Mouse (Mus musculus) neural tube, embryonic 14.5 days (tissue): ENCODE measurements at regions not wholly inside any gene's neighbourhood (a gene's known extent, or its start where the extent isn't known, plus 50 kb on each side); places are given as distances from the start of the nearest gene placed in this dataset.

Source experiments
- ATAC-seq: fragments of 200-750 bp; cut with Nextera tagmentation; 2 replicates; pipeline ENCODE4 v1.8.0; 2017; ENCODE audit warnings: low read depth, mild to moderate bottlenecking, moderate TSS enrichment, moderate library complexity
- H3K27ac ChIP-seq: fragments of 300-500 bp; sonication (generic); 2 replicates; pipeline ENCODE4 v1.5.1; 2014; ENCODE audit warnings: low read depth, mild to moderate bottlenecking, control low read depth, low read length, moderate library complexity, mixed read lengths
- H3K27me3 ChIP-seq: fragments of 300-500 bp; sonication (generic); 2 replicates; pipeline ENCODE4 v1.6.1; 2014; ENCODE audit warnings: low read length; ENCODE audit not compliant: control insufficient read depth, insufficient read depth
- H3K36me3 ChIP-seq: fragments of 300-500 bp; sonication (generic); 2 replicates; pipeline ENCODE4 v1.6.1; 2014; ENCODE audit warnings: low read length, mixed read lengths; ENCODE audit not compliant: control insufficient read depth, insufficient read depth
- H3K4me1 ChIP-seq: fragments of 300-500 bp; sonication (generic); 2 replicates; pipeline ENCODE4 v1.6.1; 2014; ENCODE audit warnings: low read length; ENCODE audit not compliant: control insufficient read depth, insufficient read depth
- H3K4me2 ChIP-seq: fragments of 300-500 bp; sonication (generic); 2 replicates; pipeline ENCODE4 v1.6.1; 2014; ENCODE audit warnings: mild to moderate bottlenecking, low read depth, low read length, control low read depth
- H3K4me3 ChIP-seq: fragments of 300-500 bp; sonication (generic); 2 replicates; pipeline ENCODE4 v1.5.1; 2014; ENCODE audit warnings: low read depth, low read length, control low read depth, mixed read lengths
- H3K9ac ChIP-seq: fragments of 300-500 bp; sonication (generic); replicated peaks from 2 replicates; pipeline ENCODE4 v1.6.1; 2014; ENCODE audit warnings: low read depth, mild to moderate bottlenecking, control low read depth, low read length, mixed read lengths
- H3K9me3 ChIP-seq: fragments of 300-500 bp; sonication (generic); 2 replicates; pipeline ENCODE4 v1.6.1; 2016; ENCODE audit warnings: low read length; ENCODE audit not compliant: control insufficient read depth
- WGBS: fragments of 180-500 bp; shearing (Covaris S2); extraction: QIAGEN DNeasy Blood & Tissue Kit; methylation state at CpG from one replicate; pipeline ENCODE4 v1.1.7; 2014; 5-methylcytosine and 5-hydroxymethylcytosine counted together

DNA sequence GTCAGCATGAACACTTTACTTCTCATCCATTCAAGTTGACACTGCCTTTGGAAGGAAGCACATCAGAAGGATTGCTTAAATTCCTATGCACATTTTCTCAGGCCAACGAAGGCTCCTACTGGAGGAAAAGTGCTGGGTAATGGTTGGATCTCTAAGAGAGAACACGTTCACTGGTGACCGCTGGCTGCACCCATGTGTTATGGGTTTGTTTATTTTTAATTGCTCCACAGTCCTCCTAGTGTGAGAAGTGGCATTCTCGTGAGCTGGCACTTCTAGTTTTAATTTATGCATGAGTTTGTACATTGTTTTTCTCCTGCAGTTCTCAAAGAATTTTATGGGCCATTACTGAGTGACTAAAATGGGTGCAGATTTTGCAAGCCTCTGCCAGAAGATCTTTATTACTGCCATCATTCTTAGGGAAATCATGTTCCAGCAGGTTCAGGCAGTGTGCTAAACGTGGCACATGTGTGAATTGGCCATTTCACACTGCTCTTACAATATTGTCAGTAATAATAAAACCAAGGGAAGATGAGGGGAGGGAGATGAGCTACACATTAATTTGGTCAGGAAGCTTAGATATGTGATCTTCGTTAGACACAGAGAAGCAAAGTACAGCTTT, 731.6 kb downstream of the Ttll7 start:
- H3K36me3 ChIP-seq, result no peaks in the 10 kb centered on the region
- H3K4me2 ChIP-seq, result no peak overlapping the region
- WGBS, result 32% methylated on average over 6 of the region's 6 CpGs
- H3K9ac ChIP-seq, result no peak overlapping the region
- H3K27me3 ChIP-seq, result no peaks in the 10 kb centered on the region
- peak; percentile 71 for ATAC-seq
- H3K4me3 ChIP-seq, result no peak overlapping the region
- no peaks in the 10 kb centered on the region for H3K4me1 ChIP-seq
- no peak overlapping the region for H3K27ac ChIP-seq
- no peaks in the 10 kb centered on the region for H3K9me3 ChIP-seq

DNA sequence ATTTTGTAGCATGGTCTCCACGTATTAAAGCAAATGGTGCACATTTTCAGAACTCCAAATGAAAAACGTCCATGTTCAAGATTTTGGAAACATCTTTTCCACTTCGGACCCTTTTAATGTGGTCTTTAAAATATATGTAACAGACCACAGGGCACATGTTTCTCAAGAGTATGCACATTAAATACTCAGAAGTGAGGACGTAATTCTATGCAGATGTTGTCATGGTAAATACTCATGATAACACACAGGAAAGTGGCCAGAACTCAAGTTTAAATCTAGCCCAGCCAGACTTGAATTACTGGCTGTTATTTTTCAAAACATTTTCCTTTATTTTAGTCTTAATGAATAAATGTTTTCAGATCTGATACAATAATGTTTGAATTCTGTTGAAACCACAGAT, 719.7 kb downstream of the Ttll7 start:
- H3K9ac ChIP-seq, result no peak overlapping the region
- no peaks in the 10 kb centered on the region for H3K9me3 ChIP-seq
- no peaks in the 10 kb centered on the region for H3K27me3 ChIP-seq
- ATAC-seq, result no peak
- 85% methylated on average over 4 of the region's 4 CpGs for WGBS
- no peak overlapping the region for H3K4me2 ChIP-seq
- H3K36me3 ChIP-seq, result no peaks in the 10 kb centered on the region
- H3K4me1 ChIP-seq, result no peaks in the 10 kb centered on the region
- no peak overlapping the region for H3K4me3 ChIP-seq
- no peak overlapping the region for H3K27ac ChIP-seq

DNA sequence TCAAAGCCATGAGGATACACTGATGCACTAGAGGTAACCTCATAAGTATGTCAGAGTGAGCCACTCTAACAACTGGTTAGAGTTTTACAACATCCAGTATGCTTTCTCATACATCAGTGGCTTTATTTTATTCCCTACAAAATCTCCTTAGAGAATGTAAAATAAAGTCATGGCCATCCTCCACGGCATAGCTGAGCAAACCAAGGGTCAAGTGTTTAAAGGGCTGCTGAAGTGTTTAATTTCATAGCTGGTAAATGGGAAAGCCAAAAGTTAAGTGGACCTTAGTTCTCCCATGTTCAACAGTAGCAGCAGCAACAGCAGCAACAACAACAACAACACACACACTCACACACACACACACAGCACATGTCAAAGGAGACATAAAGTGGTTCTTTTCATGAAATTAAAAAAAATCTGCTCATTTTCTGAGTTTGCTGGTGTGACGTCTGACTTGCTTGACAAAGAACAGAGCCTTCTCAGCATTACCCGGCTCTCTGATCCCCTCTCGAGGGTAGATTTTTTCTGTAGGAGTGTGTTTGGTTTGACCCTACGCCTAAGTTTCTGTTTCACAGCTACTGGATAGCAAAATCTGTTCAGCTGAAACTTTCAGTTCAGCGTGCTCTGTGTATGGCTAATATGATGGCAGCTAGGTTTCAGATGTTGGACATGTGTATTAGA, 693.3 kb downstream of the Ttll7 start:
- Histone ChIP-seq H3K9ac (no peak overlapping the region), H3K4me3 (no peak overlapping the region), H3K4me1 (no peaks in the 10 kb centered on the region), H3K27ac (no peak overlapping the region), H3K27me3 (no peaks in the 10 kb centered on the region), H3K36me3 (no peaks in the 10 kb centered on the region), H3K4me2 (no peak overlapping the region), H3K9me3 (no peaks in the 10 kb centered on the region)
- 84% methylated on average over 6 of the region's 6 CpGs for WGBS
- ATAC-seq, result no peak

DNA sequence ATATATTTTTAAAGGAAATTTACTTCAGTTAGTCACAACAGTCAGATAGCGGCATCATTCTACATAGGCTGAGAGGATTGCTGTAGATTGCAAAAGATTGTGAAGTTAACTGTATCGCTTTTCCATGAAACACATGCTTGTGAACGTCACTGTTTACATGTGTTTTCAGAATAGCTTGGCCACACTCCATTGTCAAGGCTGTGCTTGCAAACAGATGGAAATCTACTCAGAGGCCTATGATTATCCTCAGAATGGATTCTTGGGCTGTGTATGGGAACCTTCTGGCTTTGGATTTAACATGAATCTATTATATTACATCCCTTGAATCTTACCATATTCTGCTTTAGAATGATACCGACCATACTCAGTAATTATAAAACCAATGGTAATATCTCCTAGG, 690.1 kb downstream of the Ttll7 start:
- Histone ChIP-seq H3K36me3 (no peaks in the 10 kb centered on the region), H3K4me3 (no peak overlapping the region), H3K27me3 (no peaks in the 10 kb centered on the region), H3K9ac (no peak overlapping the region), H3K4me2 (no peak overlapping the region), H3K9me3 (no peaks in the 10 kb centered on the region), H3K4me1 (no peaks in the 10 kb centered on the region), H3K27ac (no peak overlapping the region)
- no peak for ATAC-seq
- WGBS, result 94% methylated on average over 4 of the region's 4 CpGs

DNA sequence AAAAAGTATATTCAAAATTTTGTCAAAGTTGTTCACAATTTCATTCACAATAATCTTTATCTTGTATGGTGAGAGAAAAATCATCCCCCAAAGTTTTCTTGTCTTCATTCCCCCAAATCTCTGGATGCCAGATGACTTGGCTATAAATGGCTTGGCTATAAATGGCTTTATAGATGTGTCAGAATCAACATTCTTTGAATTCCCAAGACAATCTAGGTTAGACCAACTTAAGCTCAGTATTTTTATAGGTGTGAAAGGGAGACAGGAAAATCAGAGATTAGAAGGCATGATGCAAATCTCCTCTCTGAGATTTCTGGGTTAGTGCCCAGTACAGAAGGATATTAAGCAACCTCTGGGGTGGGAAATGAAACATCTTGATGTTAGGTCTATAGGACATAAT, 685.4 kb downstream of the Ttll7 start:
- no peak overlapping the region for H3K9ac ChIP-seq
- no peak for ATAC-seq
- no peaks in the 10 kb centered on the region for H3K9me3 ChIP-seq
- H3K36me3 ChIP-seq, result no peaks in the 10 kb centered on the region
- H3K27ac ChIP-seq, result no peak overlapping the region
- H3K27me3 ChIP-seq, result no peaks in the 10 kb centered on the region
- no peak overlapping the region for H3K4me2 ChIP-seq
- no peaks in the 10 kb centered on the region for H3K4me1 ChIP-seq
- H3K4me3 ChIP-seq, result no peak overlapping the region

DNA sequence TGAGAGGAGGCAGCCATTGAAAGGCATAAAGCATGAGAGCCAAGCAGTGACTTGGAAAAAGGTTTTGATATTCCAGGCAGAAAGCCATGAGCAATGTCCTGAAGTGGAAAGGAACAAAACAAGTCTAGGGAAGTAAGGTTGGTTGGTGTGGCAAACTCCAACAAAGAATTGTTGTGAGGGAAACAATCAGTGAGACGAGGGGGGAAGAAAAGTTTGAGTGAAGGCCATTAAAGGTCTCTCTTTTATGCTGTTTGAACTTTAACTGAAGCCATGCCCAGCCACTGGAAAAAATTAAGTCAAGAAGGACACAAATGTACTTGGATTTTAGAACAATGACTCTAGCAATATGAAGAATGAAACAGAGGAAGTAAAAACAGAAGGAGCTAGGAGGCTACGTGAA, 680.0 kb downstream of the Ttll7 start:
- WGBS, result 54% methylated on average over 2 of the region's 2 CpGs
- no peak overlapping the region for H3K9ac ChIP-seq
- ATAC-seq, result no peak
- no peaks in the 10 kb centered on the region for H3K27me3 ChIP-seq
- H3K4me2 ChIP-seq, result no peak overlapping the region
- no peaks in the 10 kb centered on the region for H3K9me3 ChIP-seq
- H3K4me3 ChIP-seq, result no peak overlapping the region
- H3K36me3 ChIP-seq, result no peaks in the 10 kb centered on the region
- no peak overlapping the region for H3K27ac ChIP-seq
- H3K4me1 ChIP-seq, result no peaks in the 10 kb centered on the region

DNA sequence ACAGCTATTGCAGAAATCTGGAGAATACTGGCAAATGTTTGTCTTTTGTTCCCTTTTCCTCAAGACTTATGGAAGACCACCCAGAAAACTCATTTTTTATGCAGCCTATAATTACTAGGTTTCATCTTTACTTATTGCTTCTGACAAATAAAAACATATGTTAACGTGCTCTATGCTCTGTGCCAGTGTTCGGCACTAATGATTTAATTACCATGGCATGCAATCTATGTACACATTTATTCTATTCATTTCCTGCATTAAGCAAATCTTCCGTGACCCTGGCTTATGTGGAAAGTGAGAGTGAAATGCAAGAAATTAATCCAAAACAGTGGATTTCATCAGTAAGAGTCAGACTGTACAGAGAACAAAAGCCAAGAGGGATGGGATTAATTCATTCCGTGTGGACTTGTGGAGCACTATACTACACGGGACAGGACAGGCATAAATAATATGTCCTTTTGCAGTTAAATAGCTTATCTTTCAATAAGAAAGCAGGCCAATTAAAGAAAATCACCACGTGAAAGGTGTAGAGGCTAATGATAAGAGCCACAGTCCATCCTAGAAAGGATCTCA, 679.5 kb downstream of the Ttll7 start:
- no peak for ATAC-seq
- H3K9ac ChIP-seq, result no peak overlapping the region
- H3K36me3 ChIP-seq, result no peaks in the 10 kb centered on the region
- H3K4me2 ChIP-seq, result no peak overlapping the region
- no peak overlapping the region for H3K27ac ChIP-seq
- H3K4me1 ChIP-seq, result no peaks in the 10 kb centered on the region
- no peaks in the 10 kb centered on the region for H3K27me3 ChIP-seq
- WGBS, result 54% methylated on average over 6 of the region's 6 CpGs
- no peaks in the 10 kb centered on the region for H3K9me3 ChIP-seq
- no peak overlapping the region for H3K4me3 ChIP-seq
